In the genomic region with DNA sequence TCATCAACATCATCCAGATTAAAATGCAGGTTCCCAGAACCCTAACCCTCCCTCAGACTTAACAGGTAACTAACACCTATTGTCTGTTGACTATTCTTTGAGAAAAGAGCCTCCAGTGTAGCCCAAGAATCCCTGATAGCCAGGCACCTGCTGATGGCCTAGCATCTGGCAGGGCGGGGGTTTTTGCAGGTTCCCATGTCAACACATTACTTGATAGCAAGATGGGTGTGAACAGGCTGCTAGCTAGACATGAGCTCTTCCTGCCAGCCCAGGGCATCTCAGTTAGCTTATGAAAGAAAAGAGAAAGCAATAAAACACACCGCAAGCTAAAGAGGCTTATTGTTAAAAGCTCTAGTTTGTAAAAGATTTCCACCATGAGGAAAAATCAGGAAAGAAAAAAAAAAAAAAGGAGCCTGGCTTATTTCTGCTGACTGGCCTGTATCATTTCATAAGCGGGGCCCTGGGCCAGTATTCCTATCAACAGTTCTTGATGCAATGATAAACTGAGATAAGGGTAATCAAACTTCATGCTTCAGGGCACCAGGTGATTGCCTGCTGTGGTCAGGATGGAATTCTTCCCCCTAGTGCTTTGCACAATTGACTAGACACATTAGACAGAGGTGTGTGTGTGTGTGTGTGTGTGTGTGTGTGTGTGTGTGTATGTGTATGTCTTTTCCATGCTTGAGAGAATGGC, we compare ENCODE assay signal across 16 mouse cellular contexts.
DNase-seq lines count a peak whose midpoint lies in the region; ATAC-seq and TF ChIP-seq lines count a peak whose summit lies in the region.
"Had no signal": no experiment of that assay in that cellular context is flagged by ENCODE, and none has a peak within 500 bp of the region (broad histone marks: within the 10 kb centered on the region; RNA-seq: fewer than 3 reads in every experiment).

No protein-coding gene starts in this region.

- no peaks in the 10 kb centered on the region for H3K27me3 ChIP-seq in heart, adult 2 months (ENCODE audit: control insufficient read depth, insufficient read depth, low read length)
- H3K27me3 ChIP-seq in kidney, embryonic 15.5 days: no peaks in the 10 kb centered on the region
- no peaks in the 10 kb centered on the region for H3K27me3 ChIP-seq in heart, embryonic 16.5 days (ENCODE audit: control insufficient read depth, insufficient read depth, low read length)
- no peaks in the 10 kb centered on the region for H3K27me3 ChIP-seq in neural tube, embryonic 15.5 days (replicated peaks)

- peaks cover 3% of the 10 kb centered on the region; the same call in 1 of the 2 replicates for H3K79me2 ChIP-seq in heart, adult 2 months (replicated peaks; ENCODE audit: control insufficient read depth, insufficient read depth, low read length)

- H3K4me1 ChIP-seq in heart, adult 2 months (ENCODE audit: control insufficient read depth, insufficient read depth, low read length): peaks cover 48% of the 10 kb centered on the region
- H3K4me1 ChIP-seq in kidney, embryonic 15.5 days: peaks cover 42% of the 10 kb centered on the region
- H3K4me1 ChIP-seq in heart, embryonic 16.5 days (ENCODE audit: control insufficient read depth, insufficient read depth, low read length): peaks cover 69% of the 10 kb centered on the region
- peaks cover 85% of the 10 kb centered on the region for H3K4me1 ChIP-seq in neural tube, embryonic 15.5 days

- no peak overlapping the region for H3K9ac ChIP-seq in heart, adult 2 months (ENCODE audit: low read depth, low read length)
- no peak overlapping the region for H3K9ac ChIP-seq in kidney, embryonic 15.5 days
- H3K9ac ChIP-seq in heart, embryonic 16.5 days (ENCODE audit: low read length): peak overlapping the region; percentile 28; the same call in 1 of the 2 replicates
- no peak overlapping the region for H3K9ac ChIP-seq in neural tube, embryonic 15.5 days (replicated peaks)

- no peak for TF ChIP-seq EP300 in heart, adult 2 months (IDR thresholded peaks at IDR 0.05; ENCODE audit: insufficient read depth, low read depth, low read length)

- no peak for TF ChIP-seq CTCF in heart, adult 2 months (IDR thresholded peaks at IDR 0.05)

- WGBS in heart, adult 2 months: 42% methylated on average over 3 of the region's 3 CpGs
- 67% methylated on average over 3 of the region's 3 CpGs for WGBS in kidney, embryonic 15.5 days
- 48% methylated on average over 3 of the region's 3 CpGs for WGBS in heart, embryonic 16.5 days
- 72% methylated on average over 3 of the region's 3 CpGs for WGBS in neural tube, embryonic 15.5 days

- DNase-seq in heart, adult 2 months: no peak
- no peak for DNase-seq in heart, postnatal 36 days
- DNase-seq in kidney, adult 9 months: no peak
- no peak for DNase-seq in spleen, adult 12 weeks (ENCODE audit: low spot score)
- DNase-seq in testis, postnatal 14 days (ENCODE audit: low spot score): no peak
- DNase-seq: adrenal gland, postnatal 14 days; kidney, adult 18-20 months; kidney, postnatal 36 days; lung, adult 2 months; midbrain, embryonic 14.5 days; right cerebral cortex, postnatal 4 days had no signal

- intact Hi-C loops in heart, adult 2 months (cut with DNase I): no loop called here
- intact Hi-C loops in heart, postnatal 36 days (cut with DNase I): no loop called here

- ATAC-seq in kidney, embryonic 15.5 days (replicated peaks; ENCODE audit: low FRiP score): 0 out of 2 replicates have a peak, but pooled peaks have one; percentile 23
- ATAC-seq in heart, embryonic 16.5 days (replicated peaks; ENCODE audit: extremely low read depth, insufficient read depth, low FRiP score): no peak
- ATAC-seq in neural tube, embryonic 15.5 days (ENCODE audit: low FRiP score): peak; percentile 22; the same call in 1 of the 2 replicates

- peaks cover 39% of the 10 kb centered on the region for H3K36me3 ChIP-seq in heart, adult 2 months (ENCODE audit: control insufficient read depth, insufficient read depth, low read length)
- H3K36me3 ChIP-seq in kidney, embryonic 15.5 days: no peaks in the 10 kb centered on the region
- H3K36me3 ChIP-seq in heart, embryonic 16.5 days (ENCODE audit: control insufficient read depth, insufficient read depth): no peaks in the 10 kb centered on the region
- no peaks in the 10 kb centered on the region for H3K36me3 ChIP-seq in neural tube, embryonic 15.5 days
- H3K36me3 ChIP-seq: embryonic facial prominence, embryonic 10.5 days had no signal

- H3K9me3 ChIP-seq in kidney, embryonic 15.5 days (replicated peaks): no peaks in the 10 kb centered on the region
- no peaks in the 10 kb centered on the region for H3K9me3 ChIP-seq in heart, embryonic 16.5 days (replicated peaks; ENCODE audit: control insufficient read depth, low read length)
- H3K9me3 ChIP-seq in neural tube, embryonic 15.5 days (replicated peaks): no peaks in the 10 kb centered on the region
- H3K9me3 ChIP-seq: embryonic facial prominence, embryonic 10.5 days had no signal

- H3K4me2 ChIP-seq in kidney, embryonic 15.5 days: no peak overlapping the region
- H3K4me2 ChIP-seq in heart, embryonic 16.5 days (ENCODE audit: low read depth, low read length): peak overlapping the region; percentile 52
- H3K4me2 ChIP-seq in neural tube, embryonic 15.5 days: no peak overlapping the region

- TF ChIP-seq POLR2A in heart, adult 2 months (IDR thresholded peaks at IDR 0.05; ENCODE audit: insufficient read depth, low read depth, low read length): no peak

- H3K27ac ChIP-seq in heart, adult 2 months: peak overlapping the region; percentile 82
- H3K27ac ChIP-seq in kidney, embryonic 15.5 days: no peak overlapping the region
- peak overlapping the region; percentile 92 for H3K27ac ChIP-seq in heart, embryonic 16.5 days (ENCODE audit: low read length)
- no peak overlapping the region for H3K27ac ChIP-seq in neural tube, embryonic 15.5 days (replicated peaks)
- H3K27ac ChIP-seq: embryonic facial prominence, embryonic 10.5 days had no signal

- H3K4me3 ChIP-seq in heart, adult 2 months: no peak overlapping the region
- H3K4me3 ChIP-seq in kidney, embryonic 15.5 days (replicated peaks): no peak overlapping the region
- H3K4me3 ChIP-seq in heart, embryonic 16.5 days (ENCODE audit: low read length): no peak overlapping the region
- H3K4me3 ChIP-seq in neural tube, embryonic 15.5 days (replicated peaks): no peak overlapping the region
- H3K4me3 ChIP-seq: embryonic facial prominence, embryonic 10.5 days; erythroblast, embryonic 14.5 days had no signal

Comparison
In these comparisons a context has a peak if more than half of its experiments do, and no peak if none do; other contexts are left out.
1. H3K27ac ChIP-seq: peak in heart, adult 2 months (single experiment) and heart, embryonic 16.5 days (single experiment); none in kidney, embryonic 15.5 days (single experiment) and neural tube, embryonic 15.5 days (single experiment).